Mouse (Mus musculus): Measurements from ENCODE around the gene Krtcap3.

GRCm38 (mm10) chr5:31297981-31298380 is 46.5 kb downstream of the Krtcap3 start:
- no peak for TF ChIP-seq POLR2A (IDR thresholded peaks at IDR 0.05; ENCODE audit: borderline replicate concordance, low read depth, low read length)
- TF ChIP-seq CTCF (IDR thresholded peaks at IDR 0.05; ENCODE audit: low read depth, low read length): no peak
